Mouse (Mus musculus) layer of hippocampus, adult 6 months (tissue): ENCODE data around the gene Olfr1049. TPM values are rescaled to one million over a fixed set of nuclear protein-coding genes. Genes with fewer than 3 reads are reported as not detected.

Source experiments
- long read RNA-seq, 2 experiments: library from polyadenylated mRNA; unstranded; transcript quantifications; one replicate each; pipeline ENCODE4 v2.0.0; 2019 to 2020
- polyA plus RNA-seq: library from polyadenylated mRNA; unstranded; fragments of <200 nt; fragmentation: Nextera tagmentation; gene quantifications from 2 replicates; pipeline ENCODE4 v1.2.3, GENCODE M21; 2021

The Olfr1049 gene
- polyA plus RNA-seq = not detected in 2 replicates
- long read RNA-seq, experiment 1 = 0 reads
- long read RNA-seq, experiment 2 = 0 reads

DNA sequence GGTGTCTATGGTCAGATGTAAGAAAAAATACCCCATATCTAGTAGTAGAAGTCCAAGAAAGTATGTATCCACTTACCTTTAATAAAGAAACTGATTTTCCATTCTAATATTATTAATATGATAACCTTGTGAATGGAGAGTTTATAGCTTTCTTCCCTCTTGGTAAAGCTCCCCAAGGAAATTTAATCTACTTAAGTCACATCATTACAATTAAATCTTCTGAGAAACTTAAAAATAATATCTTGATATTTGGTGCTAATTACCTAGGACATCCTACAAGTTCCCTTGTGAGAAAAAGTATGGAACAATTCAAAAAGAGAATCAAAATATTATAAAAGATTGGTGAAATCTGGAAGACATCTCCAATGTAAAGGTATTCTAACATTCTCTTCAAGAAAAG is at the start of gene Olfr1049:
Gene Olfr1049 (minus strand): TSS at position 101 of the 400 bp plus-strand sequence.

DNA sequence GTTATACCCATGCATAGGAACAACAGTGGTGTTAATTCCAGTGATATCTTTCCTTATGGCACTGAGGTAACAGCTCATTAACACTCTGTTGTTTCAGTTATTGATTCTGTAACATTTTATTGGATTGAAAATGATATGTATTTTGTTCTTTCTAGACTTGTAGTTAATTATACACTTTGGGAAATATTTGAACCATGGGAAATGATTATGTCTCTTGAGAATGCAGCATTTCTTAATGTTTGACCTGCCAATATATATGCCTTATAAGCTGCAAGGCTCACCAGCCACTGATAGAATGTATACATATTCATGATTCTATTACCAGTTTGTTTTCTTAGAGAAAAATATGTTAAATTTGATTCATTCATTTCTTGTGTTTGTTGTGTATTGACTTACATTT is 34.0 kb upstream of the Olfr1049 start, which contains the start of gene Olfr1052:
Gene Olfr1052 (plus strand): TSS at position 301 of the 400 bp plus-strand sequence.

DNA sequence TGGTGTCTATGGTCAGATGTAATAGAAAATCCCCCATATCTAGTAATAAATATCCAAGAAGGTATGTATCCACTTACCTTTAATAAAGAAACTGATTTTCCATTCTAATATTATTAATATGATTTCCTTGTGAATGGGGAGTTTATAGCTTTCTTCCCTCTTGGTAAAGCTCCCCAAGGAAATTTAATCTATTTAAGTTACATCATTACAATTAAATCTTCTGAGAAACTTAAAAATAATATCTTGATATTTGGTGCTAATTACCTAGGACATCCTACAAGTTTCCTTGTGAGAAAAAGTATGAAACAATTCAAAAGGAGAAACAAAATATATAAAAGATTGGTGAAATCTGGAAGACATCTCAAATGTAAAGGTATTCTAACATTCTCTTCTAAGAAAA is 20.9 kb upstream of the Olfr1049 start, which contains the start of gene Olfr1051:
Gene Olfr1051 (minus strand): TSS at position 101 of the 400 bp plus-strand sequence.

DNA sequence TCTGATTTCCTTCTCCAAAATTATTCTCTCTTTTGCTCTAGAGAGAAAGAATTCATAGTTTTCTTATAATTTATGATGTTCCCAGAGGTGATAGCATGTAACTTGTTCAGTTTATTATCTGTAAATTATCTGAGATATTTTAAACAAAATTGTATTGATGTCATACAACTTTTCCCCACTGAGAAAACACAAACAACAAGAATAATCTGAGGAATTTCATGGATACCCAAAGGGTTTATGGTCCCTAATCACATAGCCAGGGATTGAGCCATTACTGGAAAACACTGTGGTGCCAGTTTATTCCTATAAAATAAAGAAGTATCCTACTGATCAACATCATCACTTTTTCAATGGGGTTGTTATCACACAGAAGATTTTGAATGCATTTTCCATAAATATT is 17.9 kb downstream of the Olfr1049 start, which contains the start of gene Olfr1048:
Gene Olfr1048 (minus strand): TSS at position 101 of the 400 bp plus-strand sequence.

DNA sequence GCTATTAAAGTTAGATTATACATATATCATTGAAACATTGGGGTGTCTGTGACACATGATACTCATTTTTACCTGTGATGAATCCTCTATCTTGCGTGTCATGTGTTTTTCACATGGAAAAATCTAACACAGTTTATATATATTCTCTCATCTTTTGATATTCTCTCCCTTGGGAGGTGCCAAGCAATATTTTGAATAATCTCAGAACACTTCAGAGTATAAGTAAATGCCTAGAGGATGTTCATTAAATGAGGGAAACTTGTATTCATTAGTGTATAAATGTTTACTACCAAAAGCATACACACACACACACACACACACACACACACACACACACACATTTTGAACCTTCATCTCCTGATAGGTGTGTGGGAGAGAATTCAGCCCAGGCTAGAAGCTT is 26.8 kb downstream of the Olfr1049 start, which contains the start of gene Olfr1047:
Gene Olfr1047 (minus strand): TSS at position 101 of the 400 bp plus-strand sequence.

DNA sequence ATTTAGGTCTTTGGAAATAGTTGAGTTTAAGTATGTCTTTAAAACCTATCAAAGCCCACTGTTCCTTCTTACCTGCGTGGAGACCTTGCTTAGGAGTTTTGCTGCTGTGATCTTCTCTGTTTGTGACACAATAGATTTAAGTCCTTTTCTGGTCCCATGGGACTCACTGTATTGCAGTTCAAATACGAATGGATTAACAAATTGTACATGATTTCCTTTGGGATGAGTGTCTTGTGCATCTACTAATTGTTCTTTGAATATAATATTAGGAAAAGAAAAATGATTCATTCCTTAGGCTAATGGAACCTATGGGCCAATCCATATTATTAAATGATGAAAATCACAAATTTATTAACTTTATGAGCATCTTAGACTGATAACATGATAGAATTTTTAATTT is 38.9 kb downstream of the Olfr1049 start, which contains the start of gene Olfr1046:
Gene Olfr1046 (minus strand): TSS at position 101 of the 400 bp plus-strand sequence.

Other genes starting within 250 kb of the Olfr1049 start
- gene Olfr1033, start 237.7 kb downstream of the Olfr1049 start, polyA plus RNA-seq = not detected in 2 replicates
- not detected in 2 replicates for gene Olfr1034, start 212.5 kb downstream of the Olfr1049 start, polyA plus RNA-seq
- not detected in 2 replicates for gene Olfr1036, start 184.3 kb downstream of the Olfr1049 start, polyA plus RNA-seq
- not detected in 2 replicates for gene Olfr1037, start 170.9 kb downstream of the Olfr1049 start, polyA plus RNA-seq
- not detected in 2 replicates for gene Olfr1039, start 122.4 kb downstream of the Olfr1049 start, polyA plus RNA-seq
- gene Olfr1040, start 111.6 kb downstream of the Olfr1049 start, polyA plus RNA-seq = not detected in 2 replicates
- gene Olfr1042, start 96.5 kb downstream of the Olfr1049 start, polyA plus RNA-seq = not detected in 2 replicates
- gene Olfr1043, start 90.8 kb downstream of the Olfr1049 start, polyA plus RNA-seq = not detected in 2 replicates
- not detected in 2 replicates for gene Olfr1044, start 80.5 kb downstream of the Olfr1049 start, polyA plus RNA-seq
- gene Olfr52, start 72.6 kb downstream of the Olfr1049 start, polyA plus RNA-seq = not detected in 2 replicates
- not detected in 2 replicates for gene Olfr1045, start 55.3 kb downstream of the Olfr1049 start, polyA plus RNA-seq
- gene Olfr1046, start 39.0 kb downstream of the Olfr1049 start, polyA plus RNA-seq = not detected in 2 replicates
- gene Olfr1047, start 26.9 kb downstream of the Olfr1049 start, polyA plus RNA-seq = not detected in 2 replicates
- not detected in 2 replicates for gene Olfr1048, start 18.0 kb downstream of the Olfr1049 start, polyA plus RNA-seq
- not detected in 2 replicates for gene Olfr1051, start 20.8 kb upstream of the Olfr1049 start, polyA plus RNA-seq
- not detected in 2 replicates for gene Olfr1052, start 34.1 kb upstream of the Olfr1049 start, polyA plus RNA-seq
- not detected in 2 replicates for gene Olfr1053, start 57.0 kb upstream of the Olfr1049 start, polyA plus RNA-seq
- gene Olfr1054, start 77.1 kb upstream of the Olfr1049 start, polyA plus RNA-seq = not detected in 2 replicates
- gene Olfr1055, start 92.0 kb upstream of the Olfr1049 start, polyA plus RNA-seq = not detected in 2 replicates
- gene Olfr1056, start 104.1 kb upstream of the Olfr1049 start, polyA plus RNA-seq = not detected in 2 replicates
- gene Olfr1057, start 120.1 kb upstream of the Olfr1049 start, polyA plus RNA-seq = not detected in 2 replicates
- gene Olfr1058, start 130.2 kb upstream of the Olfr1049 start, polyA plus RNA-seq = not detected in 2 replicates
- not detected in 2 replicates for gene Olfr1061, start 155.7 kb upstream of the Olfr1049 start, polyA plus RNA-seq
- gene Olfr1062, start 168.4 kb upstream of the Olfr1049 start, polyA plus RNA-seq = not detected in 2 replicates
- not detected in 2 replicates for gene Olfr1065, start 192.3 kb upstream of the Olfr1049 start, polyA plus RNA-seq
- not detected in 2 replicates for gene Olfr1066, start 197.9 kb upstream of the Olfr1049 start, polyA plus RNA-seq
- not detected in 2 replicates for gene Olfr228, start 229.1 kb upstream of the Olfr1049 start, polyA plus RNA-seq